Mouse (Mus musculus) left cerebral cortex, postnatal 4 days (tissue): ENCODE data around the gene Dlg2. TPM values are rescaled to one million over a fixed set of nuclear protein-coding genes. Genes with fewer than 3 reads are reported as not detected.

Experiments
- DNase-seq: peaks from one replicate; pipeline ENCODE4 v3.0.0-alpha.2; 2022
- intact Hi-C: fragments of 180-260 bp; cut with DNase I; formaldehyde crosslinking; loops from one replicate; pipeline ENCODE4 v1.15.1; 2025
- total RNA-seq, 2 experiments: library from RNA; stranded (reverse); gene quantifications; 2 replicates each; pipeline ENCODE4 v1.2.3; 2021

The Dlg2 gene
- total RNA-seq, 2 experiments from 2014 or later: 316 to 332 TPM

- intact Hi-C loops: no loop called here
- DNase-seq: peak; percentile 70
These were observed 1924.7 kb downstream of the Dlg2 start for GRCm38 (mm10) chr7:92401001-92401688.

GRCm38 (mm10) chr7:92408479-92408878, 1932.0 kb downstream of the Dlg2 start:
- no peak for DNase-seq
- intact Hi-C loops: no loop called here

GRCm38 (mm10) chr7:92420474-92420873, 1944.0 kb downstream of the Dlg2 start:
- intact Hi-C loops: no loop called here
- DNase-seq: no peak

- intact Hi-C loops: no loop called here
- no peak for DNase-seq
These were observed 1946.5 kb downstream of the Dlg2 start for GRCm38 (mm10) chr7:92423017-92423416.

- peak; percentile 20 for DNase-seq
- intact Hi-C loops: no loop called here
These were observed 1948.2 kb downstream of the Dlg2 start for GRCm38 (mm10) chr7:92424703-92425102.

- DNase-seq: no peak
- intact Hi-C loops: no loop called here
These were observed 1950.8 kb downstream of the Dlg2 start for GRCm38 (mm10) chr7:92427280-92427679.

- intact Hi-C loops: no loop called here
- no peak for DNase-seq
These were observed 1952.2 kb downstream of the Dlg2 start for GRCm38 (mm10) chr7:92428629-92429028.

- no peak for DNase-seq
- intact Hi-C loops: no loop called here
These were observed 1953.8 kb downstream of the Dlg2 start for GRCm38 (mm10) chr7:92430254-92430653.

GRCm38 (mm10) chr7:92437168-92437567, 1960.7 kb downstream of the Dlg2 start:
- intact Hi-C loops: no loop called here
- DNase-seq: no peak

- intact Hi-C loops: no loop called here
- peak; percentile 32 for DNase-seq
These were observed 1963.3 kb downstream of the Dlg2 start for GRCm38 (mm10) chr7:92439503-92440487.

- DNase-seq: no peak
- intact Hi-C loops: no loop called here
These were observed 1965.1 kb downstream of the Dlg2 start for GRCm38 (mm10) chr7:92441611-92442010.

GRCm38 (mm10) chr7:92442082-92442481, 1965.6 kb downstream of the Dlg2 start:
- DNase-seq: no peak
- intact Hi-C loops: no loop called here

- DNase-seq: peak; percentile 17
- intact Hi-C loops: no loop called here
These were observed 1971.5 kb downstream of the Dlg2 start for GRCm38 (mm10) chr7:92447938-92448337.

GRCm38 (mm10) chr7:92448782-92449575, 1972.5 kb downstream of the Dlg2 start:
- intact Hi-C loops: no loop called here
- no peak for DNase-seq

- intact Hi-C loops: no loop called here
- DNase-seq: no peak
These were observed 1977.7 kb downstream of the Dlg2 start for GRCm38 (mm10) chr7:92454176-92454575.

- intact Hi-C loops: no loop called here
- no peak for DNase-seq
These were observed 1979.5 kb downstream of the Dlg2 start for GRCm38 (mm10) chr7:92455927-92456326.

- intact Hi-C loops: no loop called here
- no peak for DNase-seq
These were observed 1981.3 kb downstream of the Dlg2 start for GRCm38 (mm10) chr7:92457791-92458190.

- intact Hi-C loops: no loop called here
- DNase-seq: no peak
These were observed 1981.8 kb downstream of the Dlg2 start for GRCm38 (mm10) chr7:92458308-92458707.

- DNase-seq: peak; percentile 65
- intact Hi-C loops: no loop called here
These were observed 1984.1 kb downstream of the Dlg2 start for GRCm38 (mm10) chr7:92460578-92460977.

GRCm38 (mm10) chr7:92461256-92461655, 1984.8 kb downstream of the Dlg2 start:
- no peak for DNase-seq

More at GRCm38 (mm10) chr7:92461256-92461655, 1984.8 kb downstream of the Dlg2 start:
- intact Hi-C loops: no loop called here
